ENCODE assay signal across 8 mouse cellular contexts in the genomic region with DNA sequence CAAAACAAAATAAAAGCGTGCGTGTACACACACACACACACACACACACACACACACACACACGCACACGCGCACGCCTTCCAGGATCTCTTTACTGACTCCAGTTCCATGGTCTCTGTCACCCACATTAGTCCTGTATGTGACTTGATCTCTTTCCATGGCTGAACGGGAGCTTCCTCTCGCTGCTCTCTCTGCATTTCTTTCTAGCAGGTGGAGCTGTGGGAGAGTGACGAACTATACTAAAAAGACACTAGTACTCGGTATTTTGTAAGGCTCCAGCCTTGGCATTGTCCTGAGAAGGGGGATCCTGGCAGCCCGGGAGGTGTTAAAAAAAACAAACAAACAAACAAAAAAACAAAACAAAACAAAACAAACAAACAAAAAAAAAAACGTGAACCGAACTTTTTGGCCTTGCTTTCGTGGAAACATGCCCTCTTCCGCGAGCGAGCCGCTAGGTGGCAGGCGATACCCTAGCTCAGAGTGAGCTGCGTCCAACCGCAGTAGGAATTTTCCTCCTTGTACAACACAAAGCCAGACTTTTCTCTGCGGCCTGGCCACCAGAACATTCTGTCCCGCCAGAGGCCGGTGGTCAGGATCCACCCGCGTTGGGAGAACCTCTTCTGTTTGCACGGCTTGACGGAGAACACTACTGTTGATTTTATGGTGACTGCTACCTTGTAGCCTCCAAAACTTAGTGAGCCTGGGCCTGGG. TPM values are rescaled to one million over a fixed set of nuclear protein-coding genes. Genes with fewer than 3 reads are reported as not detected.
DNase-seq lines count a peak whose midpoint lies in the region; ATAC-seq lines count a peak whose summit lies in the region.

No protein-coding gene starts in this region.

- intact Hi-C loops in gastrocnemius, postnatal 36 days (cut with DNase I) = loop anchor here (2.0 to 10.0 kb wide), 3 partner anchors 94 to 377 kb away; no protein-coding TSS in a partner anchor
- intact Hi-C loops in left cerebral cortex, postnatal 25 days (cut with DNase I) = loop anchor here (2.0 to 10.0 kb wide), 5 partner anchors 41 to 374 kb away; partner anchors contain the start of gene Pak1

- H3K4me1 ChIP-seq in intestine, embryonic 15.5 days (replicated peaks) = 0 out of 2 replicates have a peak, but pooled peaks cover 10% of the 10 kb centered on the region

- H3K9me3 ChIP-seq in intestine, embryonic 15.5 days = no peaks in the 10 kb centered on the region

- DNase-seq in adrenal gland, adult (ENCODE audit: inconsistent age in 2 of 2, low spot score in 1 of 2) = peak; percentile 89 to 95
- peak; percentile 54 for DNase-seq in embryo, embryonic 11.5 days (ENCODE audit: low read depth, low spot score)
- DNase-seq in gastrocnemius, postnatal 36 days = peak; percentile 77 to 84
- DNase-seq in left cerebral cortex, postnatal 25 days (ENCODE audit: low spot score in 2 of 2) = peak; percentile 85 to 89
- peak; percentile 78 for DNase-seq in mesoderm, embryonic 11.5 days (ENCODE audit: low read depth, low spot score)
- peak; percentile 69 to 72 for DNase-seq in right cerebral cortex, postnatal 36 days (ENCODE audit: low spot score in 2 of 2)
- DNase-seq in yolk sac, embryonic 10.5 days (ENCODE audit: low spot score) = peak; percentile 72

- 26% methylated on average over 28 of the region's 28 CpGs for WGBS in intestine, embryonic 15.5 days

- H3K9ac ChIP-seq in intestine, embryonic 15.5 days = no peak overlapping the region

- H3K4me2 ChIP-seq in intestine, embryonic 15.5 days (replicated peaks) = peak overlapping the region; percentile 48

- no peaks in the 10 kb centered on the region for H3K36me3 ChIP-seq in intestine, embryonic 15.5 days

- H3K27ac ChIP-seq in intestine, embryonic 15.5 days = no peak overlapping the region

- no peaks in the 10 kb centered on the region for H3K27me3 ChIP-seq in intestine, embryonic 15.5 days (replicated peaks)

- H3K4me3 ChIP-seq in intestine, embryonic 15.5 days (replicated peaks) = no peak overlapping the region

- ATAC-seq in intestine, embryonic 15.5 days = peak; percentile 80

RNA-seq across cellular contexts. Expression of gene Aqp11, which starts 9.9 kb away (rescaled TPM):
- total RNA-seq in gastrocnemius, postnatal 36 days (2021) = 1 to 10 TPM in 1 of 2 experiments, under 1 TPM in 1; 0.74 to 2.2 TPM
- polyA plus RNA-seq in intestine, embryonic 15.5 days (2015; fragmentation: Nextera tagmentation; extraction: Ambion mirVana) = 52.1 and 57.2 TPM in 2 replicates
- 10 to 100 TPM; 22.9 to 27.5 TPM for total RNA-seq in left cerebral cortex, postnatal 25 days (2021)

RNA-seq across cellular contexts. Expression of gene Pak1, which starts 40.4 kb away (rescaled TPM):
- total RNA-seq in gastrocnemius, postnatal 36 days (2021) = 10 to 100 TPM; 21.8 to 23.9 TPM
- polyA plus RNA-seq in intestine, embryonic 15.5 days (2015; fragmentation: Nextera tagmentation; extraction: Ambion mirVana) = 32.7 and 33.0 TPM in 2 replicates
- 100 to 1,000 TPM; 401 to 458 TPM for total RNA-seq in left cerebral cortex, postnatal 25 days (2021)

RNA-seq across cellular contexts. Expression of gene Clns1a, which starts 51.5 kb away (rescaled TPM):
- total RNA-seq in gastrocnemius, postnatal 36 days (2021) = 10 to 100 TPM; 27.3 to 31.3 TPM
- polyA plus RNA-seq in intestine, embryonic 15.5 days (2015; fragmentation: Nextera tagmentation; extraction: Ambion mirVana) = 155 and 161 TPM in 2 replicates
- 10 to 100 TPM; 76.2 to 89.9 TPM for total RNA-seq in left cerebral cortex, postnatal 25 days (2021)

Comparison
In these comparisons a context has a peak if more than half of its experiments do, and no peak if none do; other contexts are left out.
1. RNA of gene Aqp11, which starts 9.9 kb away (total RNA-seq): 22.9 to 27.5 TPM in left cerebral cortex, postnatal 25 days; 0.74 to 2.2 TPM in gastrocnemius, postnatal 36 days; every median in the first group is over 4 times any median in the second.
2. RNA of gene Pak1, which starts 40.4 kb away (total RNA-seq): 401 to 458 TPM in left cerebral cortex, postnatal 25 days; 21.8 to 23.9 TPM in gastrocnemius, postnatal 36 days; every median in the first group is over 10 times any median in the second.
3. Peak in every context shown above with its lines, with median percentiles within 50 percentile points of each other: DNase-seq.